Mouse (Mus musculus) G1E (cell line): ENCODE measurements around the gene AC131692.1.

Source experiments
- CTCF ChIP-seq: IDR thresholded peaks from 2 replicates; pipeline ENCODE4 v1.5.1; 2012; ENCODE audit warnings: low read depth, low read length, inconsistent platforms, mixed read lengths
- TAL1 ChIP-seq: conservative IDR thresholded peaks from 2 replicates; pipeline ENCODE4 v1.6.1; 2012; ENCODE audit warnings: low read depth, low read length, inconsistent platforms, mixed read lengths

GRCm38 (mm10) chr19:6082156-6082555 lies 12.1 kb upstream of the AC131692.1 start, which contains the start of gene Gm28374:
- TF ChIP-seq CTCF (no peak), TAL1 (no peak)
